Mouse (Mus musculus) E14TG2a.4 (cell line): ENCODE results near the gene Syn3.

Experiments used
- H3K27me3 ChIP-seq: 2 replicates; pipeline ENCODE4 v1.6.1; 2014; ENCODE audit warnings: low read length, control low read depth; ENCODE audit not compliant: insufficient read depth
- H3K36me3 ChIP-seq: 2 replicates; pipeline ENCODE4 v1.6.1; 2014; ENCODE audit warnings: low read length, control low read depth; ENCODE audit not compliant: insufficient read depth
- H3K4me1 ChIP-seq: replicated peaks from 2 replicates; pipeline ENCODE4 v1.6.1; 2014; ENCODE audit warnings: low read depth, low read length, control low read depth
- H3K4me3 ChIP-seq: replicated peaks from 2 replicates; pipeline ENCODE4 v1.5.1; 2014; ENCODE audit warnings: mild to moderate bottlenecking, low read length
- H3K9me3 ChIP-seq: 2 replicates; pipeline ENCODE4 v1.6.1; 2014; ENCODE audit warnings: low read length, control low read depth
- CTCF ChIP-seq: conservative IDR thresholded peaks from 2 replicates; pipeline ENCODE4 v1.5.1; 2014; ENCODE audit warnings: low read length
- NANOG ChIP-seq: IDR thresholded peaks from 2 replicates; pipeline ENCODE4 v1.6.1; 2014; ENCODE audit warnings: borderline replicate concordance, low read length, mixed read lengths
- POU5F1 ChIP-seq: IDR thresholded peaks from 2 replicates; pipeline ENCODE4 v1.6.1; 2014; ENCODE audit warnings: low read length, borderline replicate concordance

Syn3 gene

DNA sequence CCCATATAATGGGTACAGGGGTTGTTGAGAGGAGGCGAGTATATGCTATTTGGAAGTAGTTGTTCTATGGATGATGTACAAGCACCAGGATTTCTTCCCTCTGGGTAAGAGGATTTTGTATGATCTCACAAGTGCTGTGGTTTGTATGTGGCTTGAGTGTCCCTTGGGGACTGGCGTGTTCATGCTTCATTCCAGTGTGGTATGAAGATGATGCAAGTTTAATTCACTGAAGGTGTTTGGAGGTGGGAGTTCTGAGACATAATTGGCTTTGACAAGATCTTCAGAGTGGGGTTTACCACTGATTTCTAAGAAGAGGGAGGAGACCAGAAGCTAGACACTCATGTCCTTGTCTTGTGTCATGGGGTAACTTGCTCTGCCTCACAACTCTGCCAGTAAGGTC is 322.3 kb downstream of the Syn3 start:
- H3K4me3 ChIP-seq, result no peak overlapping the region
- peaks cover 14% of the 10 kb centered on the region; the same call in 1 of the 2 replicates for H3K9me3 ChIP-seq
- TF ChIP-seq POU5F1 (no peak), CTCF (no peak), NANOG (no peak)
- no peaks in the 10 kb centered on the region for H3K27me3 ChIP-seq
- no peaks in the 10 kb centered on the region for H3K4me1 ChIP-seq
- H3K36me3 ChIP-seq, result no peaks in the 10 kb centered on the region

DNA sequence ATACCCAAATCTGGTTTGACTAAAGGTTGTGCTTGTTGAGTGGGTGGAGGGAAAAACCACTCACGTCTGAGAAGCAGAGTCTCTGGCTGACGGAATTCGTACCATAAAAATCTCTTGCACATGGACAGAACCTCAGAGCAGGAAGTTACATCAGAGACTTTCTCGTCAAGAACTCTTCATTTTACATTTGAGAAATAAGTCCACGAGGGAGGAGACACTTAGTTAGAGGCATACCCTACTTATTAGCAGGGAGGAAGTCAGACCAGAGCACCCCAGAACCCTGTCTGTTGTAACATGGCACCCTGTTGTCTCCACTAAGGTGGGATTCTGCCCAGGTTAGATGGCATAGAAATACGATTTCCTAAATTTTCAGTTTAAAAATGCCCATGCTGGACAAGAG is 324.7 kb downstream of the Syn3 start:
- no peak for TF ChIP-seq POU5F1
- no peak for TF ChIP-seq CTCF
- no peak for TF ChIP-seq NANOG
- no peaks in the 10 kb centered on the region for H3K4me1 ChIP-seq
- no peaks in the 10 kb centered on the region for H3K27me3 ChIP-seq
- no peaks in the 10 kb centered on the region for H3K36me3 ChIP-seq
- H3K9me3 ChIP-seq, result peaks cover 14% of the 10 kb centered on the region; the same call in 1 of the 2 replicates
- H3K4me3 ChIP-seq, result no peak overlapping the region

DNA sequence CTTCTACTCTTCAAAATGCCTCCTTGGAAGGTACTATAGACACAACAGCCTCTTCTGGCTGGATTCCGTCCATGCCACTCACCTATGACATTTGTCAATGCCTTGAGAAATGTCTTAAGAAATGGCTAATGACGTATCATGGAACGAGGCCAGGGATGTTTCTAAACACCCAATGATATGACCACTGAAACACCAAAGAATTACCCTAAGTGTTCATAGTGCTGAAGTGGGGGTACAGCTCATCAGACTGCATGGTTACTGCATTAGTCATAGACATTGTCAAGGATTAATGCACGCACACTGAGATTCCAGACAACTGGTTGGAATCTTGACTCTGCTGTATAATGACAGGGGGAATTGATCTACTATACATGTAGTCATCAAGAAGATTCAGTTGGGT is 325.4 kb downstream of the Syn3 start:
- H3K9me3 ChIP-seq, result peaks cover 14% of the 10 kb centered on the region; the same call in 1 of the 2 replicates
- no peaks in the 10 kb centered on the region for H3K36me3 ChIP-seq
- H3K4me1 ChIP-seq, result no peaks in the 10 kb centered on the region
- TF ChIP-seq CTCF (no peak), POU5F1 (no peak), NANOG (no peak)
- H3K27me3 ChIP-seq, result no peaks in the 10 kb centered on the region
- no peak overlapping the region for H3K4me3 ChIP-seq

GRCm38 (mm10) chr10:86171246-86171645 is 327.4 kb downstream of the Syn3 start:
- H3K36me3 ChIP-seq, result no peaks in the 10 kb centered on the region
- no peaks in the 10 kb centered on the region for H3K4me1 ChIP-seq
- TF ChIP-seq POU5F1, result no peak
- TF ChIP-seq NANOG, result no peak
- TF ChIP-seq CTCF, result no peak
- H3K4me3 ChIP-seq, result no peak overlapping the region
- no peaks in the 10 kb centered on the region for H3K27me3 ChIP-seq
- peaks cover 12% of the 10 kb centered on the region; the same call in 1 of the 2 replicates for H3K9me3 ChIP-seq

DNA sequence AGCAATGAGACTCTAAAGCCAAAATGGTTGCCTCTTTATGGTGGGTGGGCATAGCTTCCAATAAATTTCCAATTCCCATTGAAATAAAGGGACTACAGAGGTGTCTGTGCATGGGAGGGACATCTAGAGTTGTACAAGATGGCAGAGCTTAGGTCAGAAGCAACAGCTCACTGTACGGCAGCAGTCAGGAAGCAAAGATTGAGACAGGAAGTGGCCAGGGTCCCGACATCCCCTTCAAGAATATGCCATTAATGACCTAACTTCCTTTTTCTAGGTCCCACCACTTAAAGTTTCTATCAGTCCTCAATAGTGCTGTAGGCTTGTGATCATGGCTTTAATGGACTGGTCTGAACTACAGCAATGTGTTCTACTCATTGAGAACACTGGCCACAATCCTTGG is 330.6 kb downstream of the Syn3 start:
- H3K4me1 ChIP-seq, result no peaks in the 10 kb centered on the region
- no peaks in the 10 kb centered on the region for H3K36me3 ChIP-seq
- TF ChIP-seq NANOG, result no peak
- no peak for TF ChIP-seq POU5F1
- TF ChIP-seq CTCF, result no peak
- H3K27me3 ChIP-seq, result no peaks in the 10 kb centered on the region
- H3K4me3 ChIP-seq, result no peak overlapping the region
- no peaks in the 10 kb centered on the region for H3K9me3 ChIP-seq

- H3K9me3 ChIP-seq, result no peaks in the 10 kb centered on the region
These were observed 331.8 kb downstream of the Syn3 start for GRCm38 (mm10) chr10:86166854-86167268.

DNA sequence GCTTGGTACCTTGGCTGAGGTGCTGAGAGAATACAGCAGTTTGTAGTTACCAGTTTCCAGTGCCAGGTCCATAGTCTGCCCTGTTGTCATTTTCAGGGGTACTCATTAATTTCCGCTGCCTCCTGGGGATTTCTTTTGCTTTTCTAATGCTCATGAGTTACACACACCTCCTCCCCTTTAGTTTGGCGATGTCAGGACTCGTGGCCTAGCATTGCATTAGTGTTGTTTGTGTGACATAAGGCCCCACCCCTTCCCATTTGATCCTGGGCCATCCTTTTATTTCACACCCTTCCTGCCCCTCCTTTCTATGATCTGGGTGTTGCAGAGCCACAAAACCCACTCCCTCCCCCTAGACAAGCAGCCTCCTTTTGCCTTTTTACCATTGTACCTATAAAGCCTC is 334.6 kb downstream of the Syn3 start:
- no peak for TF ChIP-seq NANOG
- TF ChIP-seq POU5F1, result no peak
- TF ChIP-seq CTCF, result no peak
- no peaks in the 10 kb centered on the region for H3K27me3 ChIP-seq
- H3K4me3 ChIP-seq, result no peak overlapping the region
- no peaks in the 10 kb centered on the region for H3K9me3 ChIP-seq
- H3K4me1 ChIP-seq, result no peaks in the 10 kb centered on the region
- H3K36me3 ChIP-seq, result no peaks in the 10 kb centered on the region

More at GRCm38 (mm10) chr10:86166854-86167268, 331.8 kb downstream of the Syn3 start:
- H3K4me1 ChIP-seq, result no peaks in the 10 kb centered on the region
- no peak overlapping the region for H3K4me3 ChIP-seq
- no peaks in the 10 kb centered on the region for H3K36me3 ChIP-seq
- no peak for TF ChIP-seq POU5F1
- TF ChIP-seq NANOG, result no peak
- TF ChIP-seq CTCF, result no peak
- no peaks in the 10 kb centered on the region for H3K27me3 ChIP-seq

DNA sequence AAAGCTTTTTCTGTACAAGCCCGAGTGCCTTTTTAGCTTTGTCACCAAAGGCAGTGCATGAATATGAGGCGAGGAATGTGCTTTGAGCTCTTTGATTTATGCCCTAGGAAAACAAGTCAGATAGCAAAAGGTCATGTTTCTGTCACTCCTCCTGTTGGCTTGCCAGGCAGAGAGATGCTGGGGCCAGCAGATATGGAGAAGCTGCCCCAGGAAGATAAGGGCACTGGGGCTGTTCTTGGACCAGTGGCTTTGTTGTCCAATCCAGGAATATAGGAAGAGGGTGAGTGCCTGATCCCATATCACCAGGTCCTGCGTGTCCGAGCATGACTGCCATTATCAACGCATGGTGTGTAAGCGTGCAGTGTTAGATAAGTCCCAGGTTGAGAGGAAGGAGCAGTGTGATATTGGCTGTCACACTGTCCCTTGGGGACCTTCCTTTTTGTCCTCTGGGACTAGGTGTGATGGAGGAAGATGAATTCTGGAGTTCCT is 336.9 kb downstream of the Syn3 start:
- Histone ChIP-seq H3K27me3 (0 out of 2 replicates have a peak, but pooled peaks cover 3% of the 10 kb centered on the region), H3K36me3 (no peaks in the 10 kb centered on the region), H3K4me1 (no peaks in the 10 kb centered on the region), H3K9me3 (no peaks in the 10 kb centered on the region), H3K4me3 (no peak overlapping the region)
- no peak for TF ChIP-seq NANOG
- no peak for TF ChIP-seq POU5F1
- no peak for TF ChIP-seq CTCF
